Mouse (Mus musculus): ENCODE data around the gene Irgq.

DNA sequence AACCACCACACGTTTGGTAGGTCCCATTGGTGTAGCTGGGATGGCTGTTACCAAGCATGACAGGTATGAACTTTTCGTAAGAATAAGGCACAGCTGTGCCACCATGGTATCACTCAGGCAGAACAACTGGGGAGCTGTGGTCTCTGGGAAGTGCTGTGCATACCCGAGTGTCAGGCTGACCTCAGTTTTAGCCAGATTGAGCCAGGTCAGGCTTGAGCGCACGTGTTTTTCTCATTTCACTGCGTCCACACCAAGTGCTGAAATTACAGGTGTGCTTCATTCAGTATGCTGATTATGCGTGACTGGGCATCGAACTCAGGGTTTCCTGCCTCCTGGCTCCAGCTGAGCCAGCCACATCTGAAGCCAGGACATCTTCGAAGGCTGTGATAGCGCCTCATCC is 25.3 kb downstream of the Irgq start:
- TF ChIP-seq POLR2A (IDR thresholded peaks at IDR 0.05; ENCODE audit: borderline replicate concordance, extremely low read depth, low read depth, low read length) (no peak), CTCF (IDR thresholded peaks at IDR 0.05; ENCODE audit: insufficient read depth, low read length) (no peak)
